Mouse (Mus musculus) embryonic stem cell, embryonic (primary cell): ENCODE results near the gene Pnrc2.

Experiments used
- CTCF ChIA-PET, 4 experiments: fragments of 300-600 bp in 2 of 4; fragments of 350-600 bp in 2 of 4; sonication (Branson Sonifier 250); formaldehyde crosslinking; loops; one replicate each; lab custom pipeline; 2022; ENCODE audit warnings: inconsistent platforms in 2 of 4; lab: Charles Lee
- POLR2A ChIA-PET, 4 experiments: fragments of 300-600 bp in 2 of 4; fragments of 350-600 bp in 2 of 4; sonication (Branson Sonifier 250); formaldehyde crosslinking; loops; one replicate each; lab custom pipeline; 2022; ENCODE audit warnings: antibody characterized with exemption in 4 of 4, inconsistent platforms in 1 of 4; lab: Charles Lee

Pnrc2 gene

DNA sequence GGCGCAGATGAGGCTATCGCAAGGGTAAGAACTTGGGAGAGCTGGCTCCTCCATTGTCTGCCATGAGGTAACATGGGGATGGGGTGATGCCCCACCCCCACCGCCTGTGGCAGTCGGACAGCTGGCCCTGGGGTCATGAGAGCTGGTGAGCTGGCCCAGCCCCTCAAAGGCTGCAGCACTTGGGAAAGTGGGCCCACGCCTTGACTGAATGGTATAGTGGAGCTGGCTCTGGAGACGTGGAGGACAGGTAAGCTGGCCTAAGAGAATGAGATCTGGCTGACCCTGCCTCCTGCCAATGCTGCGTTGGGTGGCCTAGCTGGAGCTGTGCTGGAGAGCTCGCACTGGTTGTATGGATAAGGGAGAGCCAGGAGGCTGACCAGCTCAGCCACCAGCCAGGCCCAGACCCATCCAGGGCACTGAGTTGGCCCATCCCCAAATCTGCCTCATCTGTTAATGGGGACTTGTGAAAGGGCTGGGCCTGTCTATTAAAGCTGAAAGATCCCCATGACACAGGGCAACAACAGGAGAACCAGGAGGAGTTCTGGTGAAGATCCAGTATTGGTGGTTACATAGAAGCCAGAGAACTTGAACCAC is 39.4 kb downstream of the Pnrc2 start:
- ChIA-PET POLR2A (interaction anchor here (0.6 to 1.6 kb wide), 12 partner anchors 10 to 488 kb away, joined by 3 to 6 read pairs (median 4); partner anchors contain the start of gene Srsf10 (in 2 of the 4)), CTCF (interaction anchor here (0.6 to 1.1 kb wide), 11 partner anchors 10 to 125 kb away, joined by 3 to 9 read pairs (median 4); partner anchors contain the start of gene Fuca1 (in 1 of the 4))

DNA sequence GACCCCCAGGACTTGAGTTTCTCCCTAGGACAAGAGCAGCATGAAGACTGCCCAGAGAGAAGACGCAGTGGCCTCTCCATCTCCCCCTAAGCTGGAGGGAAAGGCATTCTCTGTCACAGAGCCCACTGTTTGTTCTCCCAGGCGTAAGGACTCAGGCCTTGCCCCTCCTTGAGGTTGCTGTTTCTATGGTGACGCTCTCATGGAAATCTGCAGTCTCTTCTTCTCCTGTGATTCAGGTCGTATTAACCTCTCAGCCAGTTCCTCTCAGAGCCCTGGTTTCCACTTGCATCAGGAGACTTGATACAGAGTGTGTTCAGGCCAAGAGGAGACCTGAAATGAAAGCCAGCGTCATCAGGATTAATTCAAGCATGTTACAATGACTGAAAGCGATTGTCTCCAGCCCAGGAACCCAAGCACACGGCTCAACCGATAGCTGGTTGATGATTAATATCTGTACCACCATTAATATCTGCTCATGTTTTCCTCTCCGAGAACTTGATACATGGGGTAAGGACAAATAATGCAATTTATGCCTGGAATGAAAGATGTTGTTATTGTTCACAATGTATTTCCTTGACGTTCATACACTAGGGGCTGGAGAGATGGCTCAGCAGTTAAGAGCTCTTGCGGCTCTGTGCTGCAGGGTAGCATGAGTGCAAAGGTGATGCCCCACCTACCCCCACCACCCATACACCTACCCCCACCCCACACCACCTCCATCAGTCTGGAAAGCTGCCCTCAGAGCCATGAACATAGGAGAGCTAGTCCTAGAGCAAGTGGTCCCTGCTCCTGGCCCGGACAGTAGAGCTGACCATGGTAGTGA is 40.1 kb downstream of the Pnrc2 start:
- ChIA-PET CTCF (interaction anchor here (0.6 to 1.1 kb wide), 12 partner anchors 10 to 152 kb away, joined by 3 to 9 read pairs (median 4); partner anchors contain the start of gene Fuca1 (in 1 of the 4)), POLR2A (interaction anchor here (0.5 to 1.6 kb wide), 14 partner anchors 10 to 487 kb away, joined by 3 to 5 read pairs (median 4); partner anchors contain the start of genes Srsf10 (in 2 of the 4) and Srrm1 (in 1 of the 4))

DNA sequence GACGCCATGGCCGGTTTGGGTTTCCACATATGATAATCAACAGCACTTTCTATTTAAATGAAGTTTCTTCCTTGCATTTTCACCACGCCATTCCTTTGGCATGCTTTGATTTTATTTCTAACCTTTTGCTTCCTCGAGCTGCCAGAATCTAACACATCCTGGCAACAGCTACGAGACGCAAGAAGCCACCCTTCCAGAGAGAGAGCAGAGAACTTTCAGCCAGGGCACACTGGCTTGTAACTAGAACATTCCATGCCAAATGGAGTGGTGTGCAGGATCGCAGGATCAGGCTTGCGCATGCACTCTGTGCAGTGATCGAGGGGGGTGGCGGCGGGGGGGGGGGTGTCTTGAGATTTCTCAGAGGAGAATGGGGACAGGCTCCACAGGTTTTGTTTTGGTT is 41.6 kb downstream of the Pnrc2 start:
- POLR2A ChIA-PET = interaction anchor here in 2 of 4 experiments (0.8 to 3.9 kb wide), 7 partner anchors 10 to 24 kb away, joined by 3 to 13 read pairs (median 3); partner anchors contain the start of gene Srsf10 (in 2 of the 2)
- CTCF ChIA-PET = interaction anchor here in 1 of 4 experiments (0.6 kb wide), 1 partner anchor 577 kb away, joined by 4 read pairs; no protein-coding TSS in a partner anchor

DNA sequence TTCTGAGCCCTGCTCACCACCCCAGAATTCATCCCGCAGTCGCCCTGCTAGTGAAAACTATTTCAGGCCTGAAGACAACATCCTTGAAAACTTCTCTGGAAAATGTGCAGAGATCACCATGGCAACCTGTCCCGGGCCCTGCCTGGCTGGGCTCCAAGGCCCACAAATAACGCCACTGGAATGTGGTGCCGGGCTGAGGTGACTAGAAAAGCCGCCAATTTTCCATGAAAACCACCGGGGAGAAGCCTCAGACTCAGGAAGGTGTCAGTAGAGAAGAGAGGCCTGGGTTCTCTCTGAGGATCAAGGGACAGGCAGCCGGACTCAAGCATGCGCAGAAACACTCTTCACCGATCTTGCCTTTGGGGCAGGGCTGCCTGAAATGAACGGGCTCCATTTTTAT is 45.2 kb downstream of the Pnrc2 start:
- ChIA-PET CTCF (interaction anchor here in 2 of 4 experiments (0.6 to 1.0 kb wide), 3 partner anchors 120 to 397 kb away, joined by 3 to 5 read pairs (median 3); no protein-coding TSS in a partner anchor), POLR2A (interaction anchor here in 3 of 4 experiments (0.5 to 3.9 kb wide), 8 partner anchors 10 to 56 kb away, joined by 3 to 13 read pairs (median 4); partner anchors contain the start of gene Srsf10 (in 1 of the 3))

DNA sequence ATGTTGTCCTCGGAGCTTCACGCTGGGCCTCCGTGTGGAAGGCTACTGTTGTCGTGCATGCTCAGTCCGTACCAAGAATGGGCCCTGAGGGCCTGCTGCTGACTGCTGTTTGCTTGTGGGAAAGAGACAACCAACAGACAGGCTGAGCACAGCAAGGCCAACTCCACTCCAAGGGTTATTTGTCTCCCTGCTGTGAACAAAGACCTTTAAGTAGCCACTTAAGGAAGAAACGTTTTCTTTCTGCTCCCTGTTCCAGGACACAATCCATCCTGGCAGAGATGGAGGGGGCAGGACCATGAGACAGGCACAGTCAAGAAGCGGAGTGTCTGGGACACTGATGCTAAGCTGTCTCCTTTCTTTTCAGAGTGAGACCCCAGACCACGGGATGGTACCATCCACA is 49.4 kb downstream of the Pnrc2 start:
- ChIA-PET POLR2A (interaction anchor here in 2 of 4 experiments (0.7 to 1.6 kb wide), 5 partner anchors 20 to 74 kb away, joined by 3 to 4 read pairs (median 3); partner anchors contain the start of gene Srsf10 (in 1 of the 2)), CTCF (interaction anchor here in 1 of 4 experiments (1.6 to 1.9 kb wide), 2 partner anchors 21 to 23 kb away, joined by 7 to 9 read pairs; no protein-coding TSS in a partner anchor)

DNA sequence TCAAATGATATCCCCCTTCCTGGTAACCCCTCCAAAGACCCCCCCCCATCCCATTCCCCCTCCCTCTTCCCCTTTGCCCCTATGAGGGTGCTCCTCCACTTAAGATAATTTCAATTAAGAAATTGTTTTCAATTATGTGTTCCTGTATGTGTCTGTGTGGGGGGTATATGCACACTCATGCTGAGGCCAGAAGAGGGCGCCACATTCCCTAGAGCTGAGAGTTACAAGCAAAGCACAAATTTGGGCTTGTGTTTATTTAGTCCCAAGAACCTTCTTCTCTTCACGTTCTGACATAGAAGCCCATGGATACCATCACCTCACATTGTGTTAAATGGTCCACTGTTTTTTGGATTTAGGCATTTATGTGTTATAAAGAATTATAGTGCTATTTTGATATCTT is 50.4 kb downstream of the Pnrc2 start:
- ChIA-PET POLR2A (interaction anchor here in 2 of 4 experiments (0.6 to 1.4 kb wide), 6 partner anchors 14 to 185 kb away, joined by 3 to 7 read pairs (median 4); partner anchors contain the start of gene Srsf10 (in 1 of the 2)), CTCF (interaction anchor here (0.5 to 2.0 kb wide), 19 partner anchors 16 to 848 kb away, joined by 3 to 9 read pairs (median 5); partner anchors contain the start of genes Fuca1 (in 1 of the 4) and Rpl11 (in 1 of the 4))

DNA sequence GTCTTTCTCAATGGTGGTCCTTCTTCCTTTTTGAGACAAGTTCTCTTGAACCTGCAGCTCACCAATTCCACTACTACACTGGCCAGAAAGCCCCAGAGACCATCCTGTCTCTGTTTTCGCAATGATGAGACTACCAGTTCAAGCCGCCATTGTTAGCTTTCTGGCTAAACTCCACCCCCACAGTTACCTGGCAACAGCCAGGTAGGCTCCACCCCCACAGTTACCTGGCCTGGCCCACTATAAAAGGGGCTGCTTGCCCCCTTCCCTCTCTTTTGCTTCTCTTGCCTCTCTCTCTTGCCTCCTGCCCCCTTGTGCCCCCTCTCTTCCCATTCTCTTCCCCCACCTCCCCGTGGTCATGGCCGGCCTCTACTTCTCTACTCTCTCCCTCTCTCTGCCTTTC is 51.9 kb downstream of the Pnrc2 start:
- POLR2A ChIA-PET = interaction anchor here in 3 of 4 experiments (0.6 to 2.3 kb wide), 17 partner anchors 10 to 100 kb away, joined by 3 to 8 read pairs (median 4); partner anchors contain the start of genes Pnrc2 (in 1 of the 3) and Srsf10 (in 1 of the 3)

More for the DNA sequence above, 51.9 kb downstream of the Pnrc2 start:
- CTCF ChIA-PET = interaction anchor here (0.7 to 2.4 kb wide), 15 partner anchors 12 to 327 kb away, joined by 3 to 11 read pairs (median 5); partner anchors contain the start of genes Nipal3 (in 1 of the 4), Rpl11 (in 1 of the 4) and Stpg1 (in 1 of the 4)
